Mouse (Mus musculus): ENCODE data around the gene Wfdc9. TPM values are rescaled to one million over a fixed set of nuclear protein-coding genes. Genes with fewer than 3 reads are reported as not detected.

The Wfdc9 gene
- polyA plus RNA-seq (2012): not detected in 2 replicates

DNA sequence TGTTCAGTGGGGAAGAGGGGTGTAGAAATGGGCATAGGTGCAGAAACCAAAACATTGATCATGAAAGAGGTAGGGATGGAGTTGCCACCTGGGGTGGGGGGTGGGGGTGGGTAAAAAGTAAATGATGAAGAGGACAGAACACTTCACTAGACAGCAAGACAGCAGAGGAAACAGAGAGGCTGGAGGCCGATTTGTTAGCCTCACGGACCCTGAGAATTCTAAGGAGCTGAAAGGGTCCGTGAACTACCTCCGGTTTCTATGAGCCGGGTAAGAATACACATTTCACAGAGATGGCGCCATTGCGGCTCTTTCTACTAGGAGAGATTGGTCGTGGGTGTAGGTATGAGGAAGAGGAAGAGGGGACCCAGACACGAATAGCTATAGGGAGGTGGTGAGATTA is at the start of gene Wfdc9:
Gene Wfdc9, minus strand, starts transcription at position 101 of the 400 bp plus-strand sequence.

DNA sequence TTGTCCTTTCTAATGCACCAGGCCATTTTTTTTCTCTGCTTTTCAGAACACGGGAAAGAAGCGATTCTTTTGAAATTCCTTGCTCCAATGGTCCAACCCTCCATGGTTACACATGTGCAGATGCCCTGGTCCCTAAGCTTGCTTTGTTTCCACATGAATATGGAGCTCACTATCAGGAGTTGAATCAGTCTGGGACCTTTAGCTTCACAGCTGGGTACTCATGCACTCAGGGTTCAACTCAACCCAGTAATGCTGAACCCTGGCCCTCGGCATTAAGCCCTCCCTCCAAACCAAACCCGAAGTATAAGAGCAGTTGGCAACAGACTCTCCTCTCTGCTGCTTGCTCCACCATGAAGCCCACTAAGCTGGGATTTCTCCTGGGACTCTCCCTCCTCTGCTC is 41.8 kb upstream of the Wfdc9 start, which contains the start of gene Spint4:
Gene Spint4, plus strand, starts transcription at position 301 of the 400 bp plus-strand sequence.

DNA sequence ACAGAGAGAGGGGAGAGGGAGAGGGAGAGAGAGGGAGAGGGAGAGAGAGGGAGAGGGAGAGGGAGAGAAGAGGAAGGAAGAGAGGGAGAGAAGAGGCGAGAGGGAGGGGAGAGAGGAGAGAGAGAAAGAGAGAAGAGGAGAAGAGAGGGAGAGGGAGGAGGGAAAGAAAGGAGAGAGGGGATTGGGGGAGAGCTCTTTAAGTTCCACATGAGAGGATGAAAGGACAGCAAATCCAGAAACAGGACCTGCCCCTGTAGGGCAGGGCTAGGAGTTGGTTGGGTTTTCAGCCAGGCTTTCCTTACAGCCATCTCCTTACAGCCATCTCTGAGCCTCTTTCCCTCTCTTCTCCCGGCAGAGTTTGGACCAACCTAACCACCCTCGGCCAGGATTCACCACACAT is 28.4 kb upstream of the Wfdc9 start, which contains the start of gene Wfdc13:
Gene Wfdc13, plus strand, starts transcription at position 301 of the 400 bp plus-strand sequence.

DNA sequence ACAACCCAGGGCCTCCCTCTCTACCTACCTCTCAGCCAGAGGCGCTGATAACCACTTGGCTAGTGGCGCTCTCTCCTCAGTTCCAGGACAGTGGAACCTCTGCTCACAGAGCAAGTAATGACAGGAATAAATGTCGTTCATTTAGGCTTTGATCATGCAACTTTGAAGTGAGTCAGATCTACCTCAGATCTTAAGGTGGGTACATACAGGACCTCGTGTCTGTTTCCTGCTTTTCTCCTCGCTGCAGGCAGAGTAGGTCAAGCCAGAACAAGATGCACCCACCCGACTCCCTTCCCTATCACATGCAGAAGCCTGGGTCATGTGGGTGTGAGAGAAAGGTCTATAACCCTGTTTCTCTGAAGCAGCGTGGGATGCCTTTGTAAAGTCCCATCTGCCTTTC is 17.6 kb upstream of the Wfdc9 start, which contains the start of gene Wfdc11:
Gene Wfdc11, minus strand, starts transcription at position 101 of the 400 bp plus-strand sequence.

DNA sequence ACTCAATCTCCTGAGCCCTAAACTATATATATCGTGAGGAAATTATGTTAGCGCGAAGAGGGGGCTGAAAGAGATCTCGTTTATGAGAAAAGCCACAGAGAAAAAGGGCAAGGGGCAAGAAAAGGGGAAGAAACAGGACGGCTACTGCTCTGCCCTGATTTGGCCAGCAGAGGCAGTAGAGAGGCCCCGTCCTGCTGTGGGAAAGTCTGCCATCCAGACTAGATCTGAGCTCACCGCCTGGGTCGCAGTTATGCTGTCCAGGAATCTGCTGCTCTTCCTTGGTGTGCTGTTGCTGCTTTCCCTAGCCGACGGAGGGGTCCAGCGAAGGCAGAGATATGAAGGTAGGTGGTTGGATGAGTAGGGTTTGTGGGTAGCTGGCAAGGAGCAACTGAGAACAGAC is 525 bp downstream of the Wfdc9 start, which contains the start of gene Wfdc10:
Gene Wfdc10, plus strand, starts transcription at position 189 of the 400 bp plus-strand sequence.

DNA sequence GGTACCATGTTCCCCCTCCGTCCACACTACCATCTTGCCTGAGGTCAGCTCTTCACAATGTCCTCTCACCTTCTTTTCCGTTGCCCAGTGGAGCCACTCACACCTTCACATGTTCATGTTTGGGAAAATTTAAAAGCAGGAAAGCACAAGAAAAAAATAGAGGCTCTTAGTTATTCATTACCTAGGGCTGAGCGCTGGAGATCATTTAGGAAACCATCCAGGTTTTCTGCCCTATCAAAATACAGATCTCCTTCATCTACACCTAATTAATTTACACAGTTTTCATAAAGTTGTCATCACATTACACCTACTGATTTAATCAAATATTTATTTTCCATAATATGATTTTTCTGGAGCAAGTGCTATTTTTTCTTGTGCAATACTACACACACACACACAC is 17.7 kb downstream of the Wfdc9 start, which contains the start of gene Wfdc16:
Gene Wfdc16, minus strand, starts transcription at position 101 of the 400 bp plus-strand sequence.

DNA sequence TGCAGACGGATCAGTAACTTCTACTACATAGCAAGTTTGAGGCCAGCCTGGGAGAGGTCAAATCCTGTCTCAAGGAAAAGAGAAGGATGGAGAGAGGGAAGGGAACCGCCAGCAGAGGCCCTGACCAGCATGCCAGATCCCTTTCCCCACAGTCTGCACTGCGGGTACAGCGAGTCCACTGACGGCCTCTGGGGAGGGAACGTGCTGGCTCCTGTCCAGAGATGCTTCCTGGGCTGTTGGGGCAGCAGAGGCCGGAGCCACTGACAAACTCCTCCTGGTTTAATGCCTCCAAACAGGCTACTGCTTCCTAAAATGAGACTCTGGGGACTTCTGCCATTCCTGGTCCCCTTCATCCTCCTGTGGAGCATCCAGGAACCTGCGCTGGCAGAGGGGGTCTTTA is 42.9 kb downstream of the Wfdc9 start, which contains the start of the genes Wfdc6b and Wfdc8:
Gene Wfdc6b, plus strand, starts transcription at position 52 of the 400 bp plus-strand sequence.
Gene Wfdc8, minus strand, starts transcription at position 156 of the 400 bp plus-strand sequence.

Other genes with a start within 250 kb of the Wfdc9 start
- gene Sdc4, start 212.7 kb downstream of the Wfdc9 start, polyA plus RNA-seq (2012): 2.3 and 2.6 TPM in 2 replicates
- gene Sys1, start 199.6 kb downstream of the Wfdc9 start, polyA plus RNA-seq (2012): 121 and 142 TPM in 2 replicates
- 1.2 and 2.3 TPM in 2 replicates for gene Gm20458, start 195.6 kb downstream of the Wfdc9 start, polyA plus RNA-seq (2012)
- not detected in 2 replicates for gene Trp53tg5, start 182.9 kb downstream of the Wfdc9 start, polyA plus RNA-seq (2012)
- gene Dbndd2, start 170.5 kb downstream of the Wfdc9 start, polyA plus RNA-seq (2012): 0.61 and 1.8 TPM in 2 replicates
- gene Pigt, start 159.1 kb downstream of the Wfdc9 start, polyA plus RNA-seq (2012): 231 and 267 TPM in 2 replicates
- gene Wfdc2, start 94.2 kb downstream of the Wfdc9 start, polyA plus RNA-seq (2012): 0.11 TPM in 1 of 2 replicates, not detected in the other
- not detected in 2 replicates for gene Spint3, start 83.1 kb downstream of the Wfdc9 start, polyA plus RNA-seq (2012)
- not detected in 2 replicates for gene Wfdc6a, start 71.1 kb downstream of the Wfdc9 start, polyA plus RNA-seq (2012)
- gene Eppin, start 63.0 kb downstream of the Wfdc9 start, polyA plus RNA-seq (2012): not detected in 2 replicates
- gene Wfdc6b, start 43.1 kb downstream of the Wfdc9 start, polyA plus RNA-seq (2012): not detected in 2 replicates
- not detected in 2 replicates for gene Wfdc8, start 43.0 kb downstream of the Wfdc9 start, polyA plus RNA-seq (2012)
- gene Wfdc16, start 17.8 kb downstream of the Wfdc9 start, polyA plus RNA-seq (2012): 0.17 TPM in 1 of 2 replicates, not detected in the other
- gene Wfdc10, start 537 bp downstream of the Wfdc9 start, polyA plus RNA-seq (2012): not detected in 2 replicates
- not detected in 2 replicates for gene Wfdc11, start 17.5 kb upstream of the Wfdc9 start, polyA plus RNA-seq (2012)
- not detected in 2 replicates for gene Wfdc13, start 28.5 kb upstream of the Wfdc9 start, polyA plus RNA-seq (2012)
- not detected in 2 replicates for gene Spint4, start 41.9 kb upstream of the Wfdc9 start, polyA plus RNA-seq (2012)
- gene Spint5, start 58.7 kb upstream of the Wfdc9 start, polyA plus RNA-seq (2012): not detected in 2 replicates
- not detected in 2 replicates for gene Wfdc3, start 89.3 kb upstream of the Wfdc9 start, polyA plus RNA-seq (2012)
- 90.1 and 113 TPM in 2 replicates for gene Dnttip1, start 89.4 kb upstream of the Wfdc9 start, polyA plus RNA-seq (2012)
- 64.0 and 94.6 TPM in 2 replicates for gene Ube2c, start 113.3 kb upstream of the Wfdc9 start, polyA plus RNA-seq (2012)
- gene Tnnc2, start 123.4 kb upstream of the Wfdc9 start, polyA plus RNA-seq (2012): not detected in 2 replicates
- 5.4 and 5.6 TPM in 2 replicates for gene Snx21, start 129.2 kb upstream of the Wfdc9 start, polyA plus RNA-seq (2012)
- gene Acot8, start 148.3 kb upstream of the Wfdc9 start, polyA plus RNA-seq (2012): 62.8 and 69.5 TPM in 2 replicates
- gene Zswim3, start 148.5 kb upstream of the Wfdc9 start, polyA plus RNA-seq (2012): 0.36 and 0.44 TPM in 2 replicates
- 20.6 and 27.7 TPM in 2 replicates for gene Zswim1, start 166.1 kb upstream of the Wfdc9 start, polyA plus RNA-seq (2012)
- 0.21 and 0.23 TPM in 2 replicates for gene Spata25, start 172.0 kb upstream of the Wfdc9 start, polyA plus RNA-seq (2012)
- 364 and 538 TPM in 2 replicates for gene Ctsa, start 176.3 kb upstream of the Wfdc9 start, polyA plus RNA-seq (2012)
- gene Neurl2, start 176.9 kb upstream of the Wfdc9 start, polyA plus RNA-seq (2012): 3.5 and 4.1 TPM in 2 replicates
- gene Pltp, start 201.1 kb upstream of the Wfdc9 start, polyA plus RNA-seq (2012): 0.16 and 0.51 TPM in 2 replicates
- 144 and 161 TPM in 2 replicates for gene Pcif1, start 222.7 kb upstream of the Wfdc9 start, polyA plus RNA-seq (2012)